Mouse (Mus musculus) effector memory CD4-positive, alpha-beta T cell, adult 7 months (primary cell): ENCODE results near the gene Dram2. TPM values are rescaled to one million over a fixed set of nuclear protein-coding genes. Genes with fewer than 3 reads are reported as not detected.

Experiments used
- polyA plus RNA-seq: library from polyadenylated mRNA; unstranded; fragments of 100-300 nt; shearing (Covaris generic); gene quantifications from one replicate; pipeline ENCODE4 v1.2.1, GENCODE M21; 2017

Dram2 gene
- polyA plus RNA-seq = 20.0 TPM

DNA sequence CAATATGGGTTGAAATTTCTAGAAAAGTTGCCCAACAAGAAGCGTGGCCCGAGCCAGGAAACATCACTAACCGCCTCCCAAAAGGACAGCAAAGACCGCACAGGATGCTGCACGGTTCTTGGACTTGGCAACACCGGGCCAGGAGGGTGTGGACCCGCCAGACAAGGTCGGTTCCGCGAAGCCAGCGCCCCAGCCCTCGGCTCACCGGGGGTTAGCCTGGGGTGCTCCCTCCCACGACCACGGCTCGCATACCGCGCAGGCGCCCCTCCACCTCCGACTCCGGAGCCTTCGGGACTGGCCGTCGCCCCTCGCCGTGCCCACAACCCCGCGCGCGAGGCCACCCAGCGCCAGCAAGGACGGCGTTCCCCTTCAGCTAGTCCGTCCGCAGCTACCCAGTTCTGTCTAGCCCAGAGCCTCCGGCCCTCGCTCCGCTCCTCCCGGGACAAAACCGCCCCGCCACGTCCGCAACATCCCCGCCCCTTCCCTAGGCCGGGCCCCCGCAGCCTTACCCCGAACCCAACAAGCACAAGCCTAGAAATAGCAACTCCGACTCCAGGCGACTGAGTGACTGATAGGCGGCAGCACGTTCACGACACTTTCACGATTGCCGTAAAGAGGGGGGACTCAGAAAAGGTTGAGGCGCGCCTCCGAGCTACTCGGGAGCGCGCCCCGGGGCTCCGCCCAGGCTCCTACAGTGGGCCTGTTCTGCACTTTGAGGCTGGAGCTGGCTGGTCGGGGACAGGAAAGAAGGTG lies at the start of gene Dram2, which contains the start of gene Cept1:
Dram2 (plus strand) TSS at position 628 of the 753 bp plus-strand sequence.
Cept1 (minus strand) TSS at position 632 of the 753 bp plus-strand sequence.

Other genes with a start within 250 kb of the Dram2 start
- gene Chil6, start 141.6 kb upstream of the Dram2 start, polyA plus RNA-seq = 0.23 TPM
- gene Dennd2d, start 65.4 kb upstream of the Dram2 start, polyA plus RNA-seq = 232 TPM
- 81.2 TPM for gene Cept1, start within 50 bp of the Dram2 start, polyA plus RNA-seq
- 36.7 TPM for gene Lrif1, start 137.2 kb downstream of the Dram2 start, polyA plus RNA-seq
- 1,016 TPM for gene Cd53, start 242.4 kb downstream of the Dram2 start, polyA plus RNA-seq